Mouse (Mus musculus): Measurements from ENCODE around the gene Tenm2. TPM values are rescaled to one million over a fixed set of nuclear protein-coding genes. Genes with fewer than 3 reads are reported as not detected.
A peak's percentile ranks its signal among the peaks of the same experiment; 100 is the strongest.

Tenm2 gene
- total RNA-seq (2021) = 100 to 1,000 TPM in 1 of 2 experiments, 10 to 100 TPM in 1; 71.1 to 107 TPM
- long read RNA-seq, experiment 1, partial matches to known transcripts = 10 of 18 reads
- long read RNA-seq, experiment 1, other reads (novel, unspliced or antisense) = 8 of 18 reads
- long read RNA-seq, experiment 2, partial matches to known transcripts = 7 of 14 reads
- long read RNA-seq, experiment 2, other reads (novel, unspliced or antisense) = 7 of 14 reads

- intact Hi-C loops (cut with DNase I) = no loop called here
- DNase-seq (ENCODE audit: low spot score in 2 of 2) = peak; percentile 74 to 87
These were observed at the start of gene Tenm2 for GRCm38 (mm10) chr11:37235914-37236600. TSS of gene Tenm2 (minus strand) at chr11:37235964.

DNA sequence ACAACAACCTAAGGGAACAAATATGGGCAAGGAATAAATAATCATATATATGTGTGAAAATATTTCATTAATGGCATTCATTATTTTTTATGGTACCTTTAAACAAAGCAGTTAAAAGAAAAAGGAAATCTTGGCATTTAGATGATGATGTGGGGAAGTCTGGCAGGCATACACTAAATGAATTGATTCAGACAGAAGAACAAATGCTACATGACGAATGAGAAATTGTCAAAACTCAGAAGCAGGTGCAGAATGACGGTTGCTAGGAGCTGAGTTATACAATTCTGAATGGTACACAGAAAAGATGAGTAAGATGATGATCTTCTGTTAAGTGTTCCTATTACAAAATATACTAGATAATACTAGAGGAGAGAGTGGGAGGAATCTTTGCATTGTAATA lies 49.4 kb upstream of the Tenm2 start:
- intact Hi-C loops (cut with DNase I) = no loop called here
- DNase-seq (ENCODE audit: low spot score in 2 of 2) = peak in 1 of 2 experiments; percentile 13

- intact Hi-C loops (cut with DNase I) = no loop called here
- no peak for DNase-seq (ENCODE audit: low spot score in 2 of 2)
These were observed 13.0 kb upstream of the Tenm2 start for GRCm38 (mm10) chr11:37248796-37249195.

DNA sequence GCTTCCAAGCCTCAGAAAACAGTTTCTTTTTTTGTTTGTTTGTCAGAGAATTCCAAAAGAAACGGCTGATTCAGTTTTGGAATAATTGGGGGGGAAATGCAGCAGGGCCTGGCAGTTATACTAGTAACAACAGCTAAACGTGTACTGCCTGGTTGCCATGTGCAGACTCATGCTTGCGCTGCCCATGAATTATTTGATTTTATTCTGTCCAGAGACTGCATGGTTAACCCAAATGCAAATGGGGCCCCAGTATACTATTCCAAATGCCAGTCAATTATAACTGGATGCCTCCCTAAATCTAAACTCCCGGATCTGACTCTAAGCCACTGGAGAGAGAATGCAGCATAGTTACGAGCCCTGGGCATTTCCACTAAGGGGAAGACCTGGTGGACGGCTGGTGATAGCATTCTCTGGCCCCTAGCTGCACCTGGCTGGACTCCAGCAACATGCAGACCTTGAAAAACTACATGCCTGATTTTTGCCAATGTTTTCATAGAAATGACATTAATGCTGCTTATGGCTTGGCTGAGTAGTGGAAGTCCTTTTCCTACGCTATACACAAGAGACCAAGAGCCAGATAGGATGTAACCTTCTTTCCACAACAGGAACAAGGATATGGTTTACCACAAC lies 1.4 kb upstream of the Tenm2 start:
- peak in 1 of 2 experiments; percentile 43 for DNase-seq (ENCODE audit: low spot score in 2 of 2)
- intact Hi-C loops (cut with DNase I) = no loop called here

DNA sequence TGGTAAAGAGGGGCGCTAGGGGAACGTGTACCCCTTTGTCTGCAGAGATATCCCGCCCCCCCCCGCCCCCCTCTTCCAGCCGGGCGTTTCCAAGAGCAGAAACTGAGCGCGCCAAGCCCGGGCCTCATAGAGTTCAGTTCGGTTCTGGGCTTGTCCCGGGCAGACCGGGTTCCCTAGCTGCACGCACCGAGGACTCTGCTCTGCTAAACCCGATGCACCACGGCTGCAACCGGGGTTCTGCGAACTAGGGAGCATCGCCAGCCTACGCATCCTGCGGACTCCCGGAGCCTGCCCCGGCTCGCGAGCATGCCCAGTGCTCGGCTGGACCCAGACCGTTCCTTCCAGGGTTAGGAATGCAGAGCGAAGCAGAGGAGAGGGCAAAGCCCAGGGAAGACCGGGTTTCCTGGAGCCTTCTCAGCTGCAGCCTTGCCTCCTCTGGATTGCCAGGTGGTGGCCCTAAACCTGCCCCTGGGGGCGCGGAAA lies 878 bp upstream of the Tenm2 start:
- intact Hi-C loops (cut with DNase I) = no loop called here
- DNase-seq (ENCODE audit: low spot score in 2 of 2) = peak; percentile 32 to 62

DNA sequence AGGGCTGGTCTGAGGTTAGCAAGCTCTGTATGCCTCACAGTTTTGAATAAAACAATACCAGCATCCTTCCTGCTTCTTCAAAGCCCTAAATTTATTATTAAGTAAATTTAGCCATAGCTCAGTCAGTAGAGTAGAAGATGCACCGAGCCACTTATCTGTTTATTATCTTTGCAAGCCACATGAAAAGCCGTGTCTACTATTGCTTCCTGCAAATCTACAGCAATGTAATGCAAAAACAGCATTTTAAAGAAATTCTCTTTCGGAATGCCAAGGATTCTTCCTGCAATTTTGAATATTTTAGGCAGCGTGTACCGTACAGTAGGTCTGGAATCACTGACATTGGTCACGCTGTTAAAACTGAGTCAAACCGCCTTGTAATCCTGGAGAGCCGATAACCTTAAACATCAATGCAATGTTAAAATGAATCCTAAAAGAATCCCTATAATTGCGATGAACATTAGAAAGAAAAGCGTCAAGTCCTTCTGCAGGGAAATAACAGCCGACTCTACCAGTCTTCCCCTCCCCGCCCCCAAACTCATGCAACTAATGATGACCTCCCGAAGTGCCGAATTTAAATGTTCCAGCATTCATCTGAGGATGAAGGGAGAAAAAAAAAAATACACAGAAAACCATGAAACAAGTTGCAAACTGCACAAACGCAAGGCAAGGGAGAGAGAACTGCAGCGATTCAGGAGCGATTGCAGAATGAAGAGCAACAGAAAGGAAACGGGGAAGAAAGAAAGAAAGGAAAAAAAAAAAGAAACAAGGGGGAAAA lies 556 bp downstream of the Tenm2 start:
- DNase-seq (ENCODE audit: low spot score in 2 of 2) = peak in 1 of 2 experiments; percentile 9

GRCm38 (mm10) chr11:37227404-37227803 lies 8.4 kb downstream of the Tenm2 start:
- intact Hi-C loops (cut with DNase I) = no loop called here
- no peak for DNase-seq (ENCODE audit: low spot score in 2 of 2)

More for the DNA sequence above, 556 bp downstream of the Tenm2 start:
- intact Hi-C loops (cut with DNase I) = no loop called here

DNA sequence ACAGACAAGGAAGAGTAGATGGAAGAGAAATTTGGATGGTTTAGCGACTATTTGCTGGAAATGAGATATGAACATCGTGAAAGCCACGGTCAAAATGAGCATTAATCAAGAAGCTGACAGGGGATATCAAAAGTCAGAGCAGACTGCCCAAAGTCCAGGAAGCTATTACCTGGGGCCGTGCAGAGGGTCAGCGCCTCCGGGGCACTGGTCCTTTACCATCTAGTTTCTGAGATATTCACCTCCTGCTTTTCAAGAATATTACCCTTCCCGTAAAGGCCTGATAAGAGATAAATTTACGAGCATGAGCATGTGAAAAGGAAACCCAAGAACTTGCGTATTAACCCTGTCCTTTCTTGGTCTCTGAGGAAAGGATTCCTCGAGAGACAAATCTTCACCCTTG lies 8.8 kb downstream of the Tenm2 start:
- no peak for DNase-seq (ENCODE audit: low spot score in 2 of 2)
- intact Hi-C loops (cut with DNase I) = no loop called here

GRCm38 (mm10) chr11:37222737-37223136 lies 13.0 kb downstream of the Tenm2 start:
- intact Hi-C loops (cut with DNase I) = no loop called here
- DNase-seq (ENCODE audit: low spot score in 2 of 2) = peak in 1 of 2 experiments; percentile 30

DNA sequence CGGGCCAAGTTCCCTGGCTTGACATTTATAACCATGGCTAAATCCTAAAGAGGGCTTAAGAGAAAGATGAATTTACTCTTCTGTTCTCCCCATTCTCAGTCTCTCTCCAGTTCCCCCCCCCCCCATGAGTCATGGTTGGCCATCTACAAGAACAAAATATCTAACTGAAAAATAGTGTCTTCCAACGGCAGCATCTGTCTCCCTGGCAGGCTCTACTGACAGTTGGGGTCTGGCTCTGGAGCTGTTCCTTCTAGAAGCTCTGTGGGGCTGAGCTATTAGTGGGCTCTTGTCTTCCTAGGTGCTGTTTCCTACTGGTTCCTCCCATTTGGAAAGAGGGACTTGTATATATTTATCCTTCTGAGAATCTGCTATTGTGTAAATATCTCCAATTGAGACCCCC lies 13.7 kb downstream of the Tenm2 start:
- intact Hi-C loops (cut with DNase I) = no loop called here
- peak; percentile 28 to 48 for DNase-seq (ENCODE audit: low spot score in 2 of 2)

DNA sequence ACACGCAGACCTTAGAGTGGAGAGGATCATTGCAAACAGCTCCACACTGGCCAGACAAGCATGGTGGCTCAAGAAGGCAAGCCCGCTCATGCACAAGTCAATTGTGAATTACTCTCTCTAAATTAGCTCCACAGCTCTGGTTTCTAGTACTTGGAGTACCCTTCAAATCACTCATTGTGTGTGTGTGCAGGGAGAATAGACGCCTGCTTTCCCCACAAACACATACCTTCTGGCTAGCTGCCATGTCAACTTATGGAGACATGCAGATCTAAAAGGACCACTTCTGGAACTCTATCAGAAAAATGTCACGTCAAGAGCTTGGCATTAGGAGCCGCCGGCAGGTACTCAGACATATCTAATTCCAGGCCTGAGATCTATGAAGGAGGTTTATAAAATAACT lies 14.8 kb downstream of the Tenm2 start:
- intact Hi-C loops (cut with DNase I) = no loop called here
- DNase-seq (ENCODE audit: low spot score in 2 of 2) = no peak

DNA sequence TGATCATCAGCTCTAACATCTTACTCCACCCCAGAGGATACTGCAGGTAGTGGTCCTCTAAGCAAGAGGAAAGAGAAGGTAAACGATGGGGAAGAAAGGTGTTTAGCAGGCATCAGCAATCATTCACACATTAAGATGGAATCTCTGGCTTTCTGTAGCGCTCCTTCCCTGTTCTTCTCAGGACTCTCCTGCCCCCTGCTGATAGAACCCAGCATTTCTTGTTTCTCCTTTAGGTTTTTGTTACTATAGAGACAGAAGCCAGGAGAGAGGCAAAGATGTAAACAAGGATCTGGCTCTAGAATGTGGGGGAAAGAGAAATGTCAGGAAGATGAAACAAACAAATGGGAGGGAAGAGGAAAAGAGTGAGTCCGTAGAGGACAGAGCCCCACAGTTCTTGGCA lies 49.6 kb downstream of the Tenm2 start:
- intact Hi-C loops (cut with DNase I) = loop anchor here (5.0 kb wide), 1 partner anchor 199 kb away; no protein-coding TSS in a partner anchor

GRCm38 (mm10) chr11:37177426-37177825 lies 58.3 kb downstream of the Tenm2 start:
- intact Hi-C loops (cut with DNase I) = no loop called here
- peak in 1 of 2 experiments; percentile 4 for DNase-seq (ENCODE audit: low spot score in 2 of 2)

More for the DNA sequence above, 49.6 kb downstream of the Tenm2 start:
- DNase-seq (ENCODE audit: low spot score in 2 of 2) = peak; percentile 79 to 82

DNA sequence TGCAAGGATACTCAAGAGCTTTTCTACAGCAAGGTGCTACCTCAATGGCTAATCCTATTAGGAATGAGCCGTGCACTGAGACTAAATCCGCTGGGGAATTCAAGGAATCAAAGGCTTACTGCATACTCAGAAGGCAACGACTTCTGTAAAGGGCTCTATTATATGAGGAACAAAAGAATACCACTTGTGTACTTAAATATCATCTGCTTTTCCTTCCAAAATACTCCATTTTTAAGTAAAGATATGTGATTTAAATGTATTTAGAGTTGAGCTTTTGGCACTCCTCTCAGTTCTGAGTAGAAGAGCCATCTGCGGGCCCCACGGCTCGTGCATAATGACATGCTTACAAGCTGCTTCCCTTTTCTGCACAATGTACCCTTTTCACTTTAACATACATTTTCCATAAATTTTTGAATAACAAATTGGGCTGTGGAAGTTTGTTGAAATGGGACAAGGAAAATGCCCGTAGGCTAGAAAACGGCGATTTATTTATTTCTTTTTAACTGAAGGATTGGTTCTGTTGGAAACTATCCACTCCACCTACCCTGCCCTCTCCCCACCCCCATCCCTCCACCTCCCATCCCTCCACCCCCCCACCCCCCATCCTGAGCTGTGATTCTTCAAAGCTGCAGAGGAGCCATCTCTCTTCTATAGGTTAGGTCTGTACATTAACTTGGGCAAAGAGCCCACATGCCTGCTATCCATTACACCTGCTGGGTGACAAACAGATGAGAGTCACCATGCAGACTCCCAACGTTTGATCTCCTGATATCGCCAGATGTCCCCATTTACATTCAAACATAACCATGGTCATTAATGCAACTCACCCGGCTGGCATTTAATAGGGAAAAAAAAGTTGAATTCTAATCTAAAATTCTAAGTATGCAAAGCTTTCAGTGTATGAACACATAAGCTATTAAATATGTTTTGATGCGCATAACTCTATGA lies 81.6 kb downstream of the Tenm2 start:
- intact Hi-C loops (cut with DNase I) = no loop called here
- peak; percentile 60 to 76 for DNase-seq (ENCODE audit: low spot score in 2 of 2)

DNA sequence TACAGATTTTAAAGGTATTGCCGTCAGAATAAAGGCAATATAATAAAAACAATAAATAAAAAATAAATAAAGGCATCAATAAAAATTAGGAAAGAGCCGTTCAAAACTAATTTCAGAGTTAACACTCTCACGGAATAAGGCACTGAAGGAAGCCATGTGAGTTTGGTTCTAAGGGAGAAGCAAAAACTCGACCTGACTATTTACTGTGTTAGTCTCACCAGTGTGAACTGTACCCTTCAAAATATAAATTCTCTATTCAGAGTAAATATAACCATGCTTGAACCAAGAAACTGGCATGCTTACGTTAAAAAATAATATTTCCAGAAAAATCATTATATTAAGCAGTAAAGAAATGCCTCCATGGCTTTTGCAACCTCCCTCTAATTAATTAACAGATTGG lies 82.4 kb downstream of the Tenm2 start:
- intact Hi-C loops (cut with DNase I) = no loop called here
- no peak for DNase-seq (ENCODE audit: low spot score in 2 of 2)

DNA sequence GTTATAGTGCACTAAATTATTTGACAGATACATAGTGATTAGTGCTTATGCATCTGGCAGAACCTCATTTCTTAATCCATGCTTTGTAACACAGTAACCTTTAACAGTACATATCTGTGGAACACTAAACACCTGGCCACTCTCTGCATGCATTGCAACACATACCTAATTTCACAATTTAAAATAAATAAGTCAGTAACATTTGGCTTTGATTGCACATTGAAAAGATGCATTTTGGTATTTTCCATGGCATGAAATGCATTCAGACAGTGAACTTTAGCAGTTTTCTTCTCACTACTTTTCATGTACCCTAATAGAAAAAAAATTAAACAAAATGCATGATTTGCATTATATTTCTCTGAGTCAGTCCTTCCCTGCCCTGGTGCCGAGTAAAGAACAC lies 85.8 kb downstream of the Tenm2 start:
- intact Hi-C loops (cut with DNase I) = no loop called here
- no peak for DNase-seq (ENCODE audit: low spot score in 2 of 2)

DNA sequence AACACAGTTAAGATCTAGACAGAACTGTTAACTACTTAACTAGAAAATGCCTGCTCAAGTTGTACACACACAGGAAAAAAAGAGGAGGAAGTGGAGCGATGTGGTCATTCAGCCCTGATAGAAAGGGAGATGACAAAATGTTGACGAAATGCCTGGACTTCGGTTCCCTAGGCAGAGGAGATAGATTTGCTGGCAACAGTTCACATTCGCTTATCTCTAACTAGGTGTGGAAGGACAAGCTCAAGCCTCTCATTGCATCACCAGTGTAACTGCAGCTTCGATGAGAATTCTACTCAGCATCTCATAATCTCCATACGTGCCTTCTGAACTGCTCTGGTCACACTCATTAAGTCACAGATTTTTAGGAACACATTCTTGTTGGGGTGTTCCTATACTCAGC lies 91.8 kb downstream of the Tenm2 start:
- no peak for DNase-seq (ENCODE audit: low spot score in 2 of 2)
- intact Hi-C loops (cut with DNase I) = no loop called here

DNA sequence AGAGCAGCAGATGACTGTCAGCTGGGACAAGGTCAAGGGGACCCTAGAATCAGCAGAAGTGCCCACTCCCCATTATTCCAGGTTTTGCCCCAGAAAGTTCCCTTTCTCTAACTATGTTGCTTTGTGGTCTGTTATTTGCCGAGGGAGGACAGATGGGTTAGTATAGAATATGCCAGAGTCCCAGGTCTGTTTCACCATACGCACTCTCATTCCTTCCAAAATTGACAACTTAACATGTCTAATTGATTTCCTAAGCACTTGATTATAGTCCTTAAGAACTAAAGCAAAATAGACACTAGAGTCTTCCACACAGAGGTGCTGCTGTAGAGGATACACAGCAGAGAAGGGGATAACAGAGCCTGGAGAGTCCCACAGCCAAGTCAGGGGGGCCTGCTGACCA lies 92.3 kb downstream of the Tenm2 start:
- DNase-seq (ENCODE audit: low spot score in 2 of 2) = no peak
- intact Hi-C loops (cut with DNase I) = no loop called here

- DNase-seq (ENCODE audit: low spot score in 2 of 2) = no peak
- intact Hi-C loops (cut with DNase I) = no loop called here
These were observed 106.9 kb downstream of the Tenm2 start for GRCm38 (mm10) chr11:37128893-37129292.
